Mouse (Mus musculus): ENCODE data around the gene Galp.
"Not testable (repeated sequence)": the region's sequence is repeated elsewhere in the genome, so short reads cannot be mapped to it uniquely, and the experiment has no call there.

Gene Galp

DNA sequence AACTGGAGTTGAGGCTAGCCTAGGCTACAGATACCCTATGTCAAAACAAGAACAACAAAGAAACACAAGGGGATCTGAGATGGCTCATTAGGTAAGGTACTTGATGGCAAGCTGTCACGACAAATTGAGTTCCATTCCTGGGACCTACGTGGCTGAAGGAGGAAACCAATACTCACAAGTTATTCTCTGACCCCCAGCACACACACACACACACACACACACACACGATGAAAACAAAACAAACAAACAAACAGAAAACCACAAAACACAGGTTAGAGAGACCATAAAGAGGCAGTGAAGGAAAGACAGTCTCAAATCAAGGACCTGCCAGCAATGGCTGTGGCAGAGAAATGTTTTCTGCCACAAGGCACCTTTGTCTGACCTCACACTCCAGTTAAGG, at the start of gene Galp:
Galp (plus strand) TSS at position 301 of the 400 bp plus-strand sequence.
- no peak for DNase-seq (ENCODE audit: low spot score)

DNA sequence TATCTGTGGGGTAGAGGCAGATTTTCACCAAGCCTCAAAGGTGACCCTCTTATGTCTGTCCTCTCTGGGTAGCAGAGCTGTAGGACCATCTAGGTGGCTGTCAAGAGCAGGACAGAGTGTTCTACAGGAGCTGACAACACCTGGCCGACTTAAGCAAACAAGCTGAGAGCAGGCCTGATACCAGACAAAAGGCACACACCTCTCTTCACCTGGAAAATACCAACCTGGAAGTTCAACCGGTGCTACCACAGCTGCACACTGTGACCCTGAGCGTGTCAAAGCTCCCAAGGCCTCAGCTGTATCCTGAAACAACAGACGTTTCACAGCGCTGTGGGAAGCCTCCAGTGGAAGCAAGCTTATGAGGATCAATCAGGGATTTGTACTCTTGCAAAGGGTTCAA, 49.2 kb upstream of the Galp start:
- no peak for DNase-seq (ENCODE audit: low spot score)

DNA sequence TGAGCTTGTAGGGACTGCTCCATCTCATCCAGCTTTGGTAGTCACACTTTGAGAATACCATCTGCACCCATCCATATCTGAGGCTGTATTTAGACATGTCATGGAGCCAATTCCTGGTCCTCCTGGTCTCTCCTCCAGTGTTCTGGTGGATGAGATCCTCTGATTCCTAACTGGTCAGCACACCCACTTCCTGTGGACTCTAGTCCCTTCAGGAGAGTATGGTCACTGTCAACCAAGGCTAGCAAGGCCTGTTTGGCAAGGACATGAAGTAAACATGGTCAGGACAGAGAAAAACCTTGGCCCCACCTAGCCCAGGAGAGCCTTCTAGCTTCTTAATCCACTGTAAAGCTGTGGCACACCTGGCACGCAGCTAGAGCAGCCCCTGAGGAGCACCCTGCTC, 45.6 kb upstream of the Galp start:
- no peak for DNase-seq (ENCODE audit: low spot score)

DNA sequence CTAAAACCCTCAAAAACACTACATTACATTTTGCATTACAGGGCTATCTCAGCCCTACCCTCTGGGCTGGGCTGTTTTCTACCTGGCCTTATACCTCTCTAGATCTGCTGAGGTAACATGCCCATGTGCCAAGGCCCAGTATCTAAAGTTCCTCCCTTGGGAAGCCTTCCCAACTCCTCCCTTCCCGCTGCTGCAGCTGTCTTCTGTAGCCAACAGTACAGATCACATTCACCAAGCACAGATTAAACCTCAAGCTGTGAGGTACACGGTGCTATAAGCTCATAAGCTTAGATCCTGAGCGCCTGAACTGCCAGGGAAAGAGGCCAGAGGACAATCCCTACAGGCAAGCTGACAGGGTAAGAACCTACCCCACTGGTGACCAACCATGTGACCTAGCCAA, 44.9 kb upstream of the Galp start:
- no peak for DNase-seq (ENCODE audit: low spot score)

DNA sequence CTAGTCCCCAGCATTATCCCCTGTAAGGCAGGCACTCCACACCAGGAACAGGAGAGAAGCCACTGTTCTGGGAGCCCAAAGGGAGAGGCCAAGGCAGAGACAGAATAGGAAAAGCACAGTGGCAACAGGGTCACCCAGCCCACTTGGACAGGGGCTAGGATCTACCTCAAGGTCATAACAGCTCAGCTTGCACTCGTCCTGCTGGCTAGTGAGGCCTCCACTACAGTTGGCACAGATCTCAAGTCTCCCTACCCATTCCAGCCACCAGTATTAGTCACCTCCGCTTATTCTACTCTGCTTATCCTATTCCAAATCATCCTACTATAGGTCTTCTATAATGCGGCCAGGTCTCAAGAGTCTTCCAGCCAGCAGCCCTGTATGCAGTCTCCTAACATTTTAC, 43.8 kb upstream of the Galp start:
- DNase-seq (ENCODE audit: low spot score): no peak

DNA sequence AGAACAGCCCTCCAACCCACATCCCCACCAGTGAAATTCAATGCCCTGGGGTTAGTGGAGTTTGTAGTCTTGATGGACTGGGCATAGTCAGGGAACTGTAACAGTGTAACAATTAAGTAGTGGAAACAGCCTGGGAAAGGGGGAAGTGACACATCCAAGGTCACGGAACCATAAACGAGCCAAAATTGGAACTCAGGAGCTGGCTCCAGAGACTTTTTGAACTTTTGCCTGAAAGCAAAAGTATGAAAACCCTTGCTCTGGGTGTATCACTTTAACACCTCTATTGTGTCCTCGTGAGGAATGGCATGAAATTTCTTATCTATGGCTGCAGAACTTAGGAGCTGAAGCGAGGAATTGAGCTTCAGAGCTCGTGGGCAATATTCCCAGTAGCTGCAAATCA, 42.7 kb upstream of the Galp start:
- DNase-seq (ENCODE audit: low spot score): peak; percentile 48

DNA sequence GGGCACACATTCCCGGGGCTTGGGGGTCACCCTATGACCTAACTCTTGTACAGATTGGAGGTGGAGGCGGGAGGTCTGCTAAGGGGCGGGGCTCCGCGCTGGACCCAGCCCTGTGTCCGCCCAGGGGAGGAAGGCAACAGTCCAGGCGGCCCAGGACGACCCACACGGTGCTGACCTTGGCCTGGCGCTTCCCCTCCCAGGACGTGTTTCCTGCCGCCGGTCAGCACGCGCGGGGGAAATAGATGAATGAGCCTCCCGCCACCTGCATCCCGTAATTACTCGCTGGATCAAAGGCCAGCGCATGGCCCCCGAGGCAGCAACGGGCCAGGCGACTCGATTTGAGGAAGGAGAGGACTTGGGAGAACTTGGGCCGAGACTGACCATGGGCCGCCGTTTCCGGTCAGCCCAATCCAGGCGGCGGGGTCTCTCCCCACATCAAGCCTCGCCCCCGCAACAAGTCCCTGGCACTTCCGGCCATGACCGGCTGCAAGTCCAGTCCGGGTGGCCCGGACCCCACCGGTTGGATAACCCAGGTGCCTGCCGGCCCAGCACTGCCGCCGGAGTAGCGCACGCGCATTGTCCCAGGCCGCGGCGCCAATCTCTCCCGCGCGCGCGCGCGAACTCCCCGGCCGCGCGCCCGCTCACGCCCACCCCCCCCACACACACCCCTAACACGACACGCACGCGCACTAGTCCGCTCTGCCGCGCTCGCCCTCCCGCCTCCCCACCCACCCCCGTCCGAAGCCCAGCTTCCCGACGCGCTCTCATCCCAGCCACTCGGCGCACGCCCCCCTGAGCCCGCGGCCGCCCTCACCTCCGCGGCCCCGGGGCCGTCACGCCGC, 41.6 kb upstream of the Galp start:
- DNase-seq (ENCODE audit: low spot score): peak; percentile 79

DNA sequence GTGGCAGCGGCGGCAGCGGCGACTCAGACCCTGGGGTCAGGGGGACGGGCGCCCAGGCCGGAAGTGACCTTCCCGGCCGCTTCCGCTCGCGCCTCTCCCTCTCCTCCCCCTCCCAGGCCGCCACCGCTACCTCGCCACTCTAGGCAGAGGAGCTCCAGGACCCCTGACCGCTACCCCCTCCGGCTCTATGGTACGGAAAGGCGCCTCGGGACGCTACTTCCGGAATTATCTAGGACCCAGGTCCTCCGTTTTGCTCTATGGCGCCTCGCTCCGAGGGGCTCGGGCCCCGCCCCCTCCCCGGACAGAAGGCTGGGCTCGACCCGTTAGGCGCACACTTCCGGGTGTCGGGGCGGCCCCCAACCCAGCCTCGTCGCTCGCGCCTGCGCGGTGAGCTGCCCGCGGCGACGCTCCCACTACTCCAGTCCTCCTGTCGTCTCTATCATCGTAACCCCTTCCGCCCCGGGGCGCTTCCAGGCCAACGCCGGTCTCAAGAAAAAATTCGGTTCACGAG, 40.9 kb upstream of the Galp start, which contains the start of gene Zfp787:
Zfp787 (minus strand) TSS at position 97 of the 511 bp plus-strand sequence.
- DNase-seq (ENCODE audit: low spot score): peak; percentile 91

DNA sequence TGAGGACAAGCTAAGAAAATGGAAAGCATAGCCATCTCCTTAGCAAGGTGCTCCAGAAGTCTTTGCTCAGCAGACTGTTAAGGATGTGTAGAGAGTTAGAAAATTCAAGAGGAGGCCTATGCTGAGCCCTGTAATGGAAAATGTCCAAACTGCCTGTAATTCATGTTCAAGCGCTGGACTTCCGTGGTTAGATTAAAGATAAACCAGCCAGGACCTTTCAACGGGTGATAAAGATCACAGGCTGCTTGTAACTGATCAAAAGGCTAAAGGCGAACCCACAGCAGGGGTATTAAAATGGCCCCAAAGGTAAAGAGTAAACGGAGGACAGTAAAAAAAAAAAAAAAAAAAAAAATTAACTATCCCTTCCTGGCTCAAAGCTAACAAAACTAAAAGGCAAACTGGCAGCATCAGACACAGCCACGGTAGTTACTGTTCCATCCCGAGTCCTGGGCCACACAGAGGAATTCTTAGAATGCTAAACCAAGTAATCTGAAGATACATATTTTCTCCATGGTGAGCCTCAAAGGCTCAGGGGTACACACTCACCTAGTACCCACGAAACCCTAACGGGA, 39.9 kb upstream of the Galp start:
- DNase-seq (ENCODE audit: low spot score): no peak

DNA sequence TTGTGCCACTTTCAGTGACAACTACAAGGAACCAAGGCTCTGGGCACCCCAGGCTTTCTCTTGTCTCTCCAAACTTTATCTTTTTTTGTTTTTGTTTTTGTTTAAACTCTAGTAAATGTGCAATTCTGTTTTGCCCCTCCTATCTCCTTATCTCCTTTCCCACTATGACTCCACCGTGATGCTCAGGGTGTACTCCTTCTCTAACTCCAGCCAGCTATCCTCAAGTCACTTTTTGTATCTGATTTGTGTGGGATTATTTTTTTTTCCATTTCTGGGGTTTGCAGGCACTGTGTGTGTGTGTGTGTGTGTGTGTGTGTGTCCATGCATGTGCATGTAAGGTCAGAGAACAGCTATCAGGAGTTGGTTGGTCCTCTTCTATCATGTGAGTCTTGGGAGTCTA, 39.4 kb upstream of the Galp start:
- DNase-seq (ENCODE audit: low spot score): no peak

DNA sequence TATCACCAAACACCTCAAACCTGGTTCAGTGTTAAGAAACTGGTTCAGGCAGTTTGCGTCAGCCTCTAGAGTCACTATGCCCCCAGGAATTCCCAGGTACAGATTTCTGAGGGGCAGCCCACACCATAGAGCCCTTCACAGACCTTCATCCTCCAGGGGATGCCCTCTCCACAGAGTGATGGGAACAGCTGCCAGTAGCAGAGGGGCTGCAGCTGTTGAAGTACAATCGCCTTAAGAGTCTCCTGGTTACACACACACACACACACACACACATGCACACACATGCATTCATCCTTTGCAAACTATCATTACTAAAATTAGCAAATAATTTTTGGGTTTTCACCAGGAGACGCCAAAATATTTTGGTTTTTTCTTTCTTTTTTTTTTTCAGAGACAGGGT, 37.3 kb upstream of the Galp start:
- DNase-seq (ENCODE audit: low spot score): no peak

DNA sequence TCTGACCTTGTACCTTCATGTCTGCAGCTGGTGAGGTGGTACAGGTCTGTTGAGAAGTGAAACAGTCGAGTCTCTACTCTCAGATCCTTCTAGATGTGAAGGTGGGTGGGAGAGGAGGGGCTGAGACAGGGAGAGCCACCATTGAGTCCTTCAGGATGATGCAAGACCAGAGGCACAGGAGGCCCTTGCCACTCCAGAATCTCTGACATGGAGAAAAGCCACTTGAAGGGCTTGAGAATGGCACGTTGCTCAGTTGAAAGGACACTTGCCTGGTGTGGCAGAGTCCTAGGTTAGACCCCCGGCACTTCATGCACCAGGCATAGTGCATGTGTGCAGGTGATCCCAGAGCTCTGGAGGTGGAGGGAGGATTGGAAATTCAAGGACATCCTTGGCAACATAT, 35.3 kb upstream of the Galp start:
- no peak for DNase-seq (ENCODE audit: low spot score)

DNA sequence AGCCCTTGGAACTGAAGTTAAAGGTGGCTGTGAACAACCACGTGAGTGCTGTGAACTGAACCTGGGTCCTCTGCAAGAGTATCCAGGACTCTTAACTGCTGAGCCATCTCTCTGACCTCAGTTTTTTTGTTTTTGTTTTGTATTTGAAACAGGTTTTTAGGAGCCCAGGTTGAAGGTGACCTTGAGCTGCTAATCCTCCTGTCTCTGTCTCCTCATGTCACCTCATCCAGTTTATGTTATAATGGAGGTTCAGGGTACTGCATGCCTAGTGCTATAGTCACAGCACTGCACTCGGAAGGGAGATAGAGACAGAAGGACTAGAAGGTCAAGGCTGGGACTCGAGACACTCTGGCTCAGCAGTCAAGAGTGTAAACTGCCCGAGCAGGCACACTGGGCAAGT, 34.7 kb upstream of the Galp start:
- DNase-seq (ENCODE audit: low spot score): no peak

DNA sequence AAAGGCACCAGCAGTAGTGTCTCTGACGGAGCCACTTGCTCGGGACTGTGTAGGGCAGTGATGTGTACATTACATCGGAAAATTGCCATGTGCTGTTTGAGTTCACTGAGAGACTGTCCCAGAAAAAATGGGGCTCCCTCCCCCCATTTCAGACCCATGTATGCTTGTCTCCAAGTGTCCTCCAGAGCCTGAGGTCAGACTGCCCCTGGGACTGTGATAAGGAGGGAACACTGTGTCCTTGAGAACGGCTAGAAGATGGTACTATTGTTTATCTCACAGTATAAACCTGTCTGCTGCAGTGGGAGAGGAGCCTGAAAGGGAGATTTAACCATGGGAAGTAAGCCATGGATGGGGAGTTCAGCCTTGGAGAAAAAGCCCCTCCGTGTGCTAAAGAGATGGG, 32.2 kb upstream of the Galp start:
- no peak for DNase-seq (ENCODE audit: low spot score)

DNA sequence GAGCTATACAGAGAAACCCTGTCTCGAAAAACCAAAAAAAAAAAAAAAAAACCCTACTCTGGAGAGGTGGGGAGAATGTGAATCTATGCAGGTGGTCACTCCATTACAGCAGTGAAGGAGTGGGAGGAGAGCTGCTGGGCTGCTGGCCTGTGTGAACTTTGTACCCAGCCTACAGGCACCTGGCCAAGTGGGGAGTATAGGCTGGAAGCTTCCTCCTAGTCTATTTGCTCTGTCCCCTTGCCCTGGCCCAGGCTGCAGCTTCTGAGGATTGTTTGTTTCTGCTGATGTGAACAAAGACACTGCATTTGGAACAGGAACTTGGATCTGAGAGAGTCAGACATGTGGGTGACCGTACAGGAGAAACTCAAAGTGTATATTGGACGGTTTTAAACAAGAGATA, 27.5 kb upstream of the Galp start:
- DNase-seq (ENCODE audit: low spot score): peak; percentile 67

DNA sequence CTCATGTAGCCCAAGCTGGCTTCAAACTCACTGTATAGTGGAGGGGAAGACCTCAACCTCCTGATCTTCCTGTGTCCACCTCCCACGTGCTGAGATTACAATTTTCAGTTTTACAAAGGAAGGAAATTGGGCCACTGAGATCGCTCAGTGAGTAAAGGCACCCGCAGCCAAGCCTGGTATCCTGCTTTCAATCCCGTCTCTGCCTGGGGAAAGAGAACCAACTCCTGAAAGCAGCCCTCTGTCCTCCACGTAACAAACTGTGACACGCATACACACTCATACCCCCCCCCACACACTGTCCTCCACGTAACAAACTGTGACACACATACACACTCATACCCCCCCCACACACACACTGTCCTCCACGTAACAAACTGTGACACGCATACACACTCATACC, 26.5 kb upstream of the Galp start:
- DNase-seq (ENCODE audit: low spot score): no peak

DNA sequence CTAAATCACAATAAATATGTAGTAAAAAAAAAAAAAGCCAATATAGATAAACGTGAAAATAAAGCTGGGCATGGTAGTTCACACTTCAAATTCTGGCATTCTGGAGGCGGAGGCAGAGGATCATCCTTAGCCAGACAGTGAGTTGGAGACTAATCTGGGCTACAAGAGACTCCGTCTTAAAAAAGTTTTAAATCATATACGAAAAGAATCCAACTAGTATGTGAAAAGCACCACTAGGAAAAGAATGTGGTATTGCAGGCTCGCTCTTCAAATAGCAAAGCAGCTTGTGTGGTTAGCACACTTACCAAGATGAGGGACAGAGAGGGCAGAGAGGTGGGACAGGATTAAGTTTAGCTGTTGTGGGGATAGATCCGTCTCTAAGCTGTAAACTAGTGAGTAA, 26.0 kb upstream of the Galp start:
- no peak for DNase-seq (ENCODE audit: low spot score)

DNA sequence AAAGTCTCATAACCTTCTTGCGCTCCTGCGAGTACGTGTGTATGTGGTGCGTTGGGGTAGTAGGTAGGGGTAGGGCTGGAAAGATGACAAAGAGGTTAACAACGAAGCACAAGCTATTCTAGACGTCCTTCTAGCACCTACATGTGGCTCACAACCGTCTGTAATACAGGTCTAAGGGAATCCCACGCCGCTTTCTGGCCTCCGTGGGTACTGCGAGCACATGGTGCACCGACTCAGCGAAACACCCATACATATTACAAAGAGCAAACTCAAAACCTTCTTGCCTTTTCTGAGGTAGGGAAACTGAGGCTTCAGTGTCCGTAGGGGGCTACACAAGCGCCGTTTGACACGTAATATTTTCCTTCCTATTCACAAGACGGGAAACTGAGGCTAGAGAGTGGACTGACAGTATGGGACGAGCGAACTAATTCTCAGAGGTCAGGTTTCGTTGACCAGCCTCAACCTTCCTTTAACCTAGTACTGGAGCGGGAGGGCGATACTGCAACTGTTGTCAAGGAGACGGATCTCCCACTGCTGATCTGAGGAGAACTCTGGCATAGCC, 25.4 kb upstream of the Galp start:
- peak; percentile 67 for DNase-seq (ENCODE audit: low spot score)

DNA sequence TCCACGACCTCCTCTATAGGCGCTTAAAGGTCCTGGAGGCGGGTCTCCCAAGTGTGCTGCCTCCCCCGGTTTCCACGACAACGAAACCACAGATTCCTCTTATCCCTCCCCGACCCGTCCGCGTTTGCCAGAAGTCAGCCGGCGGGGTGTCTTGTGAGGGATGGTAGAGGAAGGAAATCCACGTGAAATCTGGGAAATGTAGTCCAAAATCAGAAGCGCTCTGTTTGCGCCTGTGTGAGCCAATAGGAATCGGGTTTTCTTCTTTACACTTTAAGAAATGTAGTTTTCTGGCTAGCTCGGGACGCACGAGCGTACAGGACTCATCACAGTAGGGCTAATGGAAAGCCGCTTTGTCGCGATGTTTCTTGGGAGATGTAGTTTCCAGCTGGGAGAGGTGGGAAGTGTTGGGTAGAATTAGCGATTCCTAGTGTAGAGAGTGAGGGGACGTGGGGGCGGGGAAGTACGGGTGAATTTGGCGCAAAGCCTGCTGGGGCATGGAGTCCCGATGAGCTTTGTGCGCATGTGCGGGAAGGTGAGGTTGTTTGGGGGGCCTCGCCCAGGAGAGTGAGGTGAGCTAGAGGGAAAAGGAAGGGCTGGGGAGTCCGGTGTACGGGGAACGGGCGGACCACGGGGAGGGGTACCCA, 24.8 kb upstream of the Galp start, which contains the start of gene Zfp444:
Zfp444 (plus strand) TSS at position 221 of the 644 bp plus-strand sequence.
- DNase-seq (ENCODE audit: low spot score): peak; percentile 96

DNA sequence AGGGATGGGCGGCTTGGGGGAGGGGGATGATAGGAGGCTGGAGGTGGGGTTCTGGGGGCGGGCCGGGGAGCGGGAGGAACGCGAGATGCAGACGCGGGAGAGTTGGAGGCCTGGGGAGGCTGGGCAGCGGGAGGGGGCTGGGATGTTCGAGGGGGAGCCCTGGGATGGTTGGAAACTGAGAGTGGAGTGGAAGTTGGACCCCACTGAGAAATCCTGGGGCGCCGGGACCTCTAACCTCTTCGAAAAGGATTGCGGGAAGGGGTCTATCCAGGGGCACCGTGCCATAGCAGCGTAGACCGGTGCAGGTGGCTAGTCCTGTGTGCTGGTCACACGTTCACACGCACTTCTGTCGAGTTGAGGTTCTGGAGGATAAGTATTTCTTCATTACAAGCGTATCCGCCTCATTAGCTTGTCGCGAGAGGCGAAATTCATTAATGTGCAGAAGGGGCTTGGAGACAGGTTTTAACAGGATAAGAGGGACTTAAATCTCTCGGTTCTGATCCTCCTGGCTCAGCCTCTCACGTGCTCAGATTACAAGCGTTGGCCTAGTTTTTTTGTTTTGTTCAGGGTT, 24.1 kb upstream of the Galp start:
- peak; percentile 31 for DNase-seq (ENCODE audit: low spot score)

DNA sequence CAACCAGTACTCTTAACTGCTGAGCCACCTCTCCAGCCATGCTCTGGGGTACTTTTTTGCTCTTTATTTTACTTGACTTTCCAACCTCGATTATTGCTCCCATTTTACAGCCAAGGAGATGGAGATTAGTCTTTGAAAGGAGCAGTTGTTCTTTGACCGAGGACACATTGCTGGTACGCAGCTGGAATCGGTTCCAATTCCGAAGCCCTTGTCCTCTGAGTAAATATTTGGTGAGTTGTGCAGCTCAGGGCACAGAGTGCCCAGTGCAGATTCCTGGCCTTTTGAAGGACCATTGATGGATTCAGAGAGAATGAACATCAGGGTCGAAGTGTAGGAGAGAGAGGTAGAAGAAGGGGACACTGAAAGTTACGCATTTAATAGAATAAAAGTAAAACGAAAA, 23.0 kb upstream of the Galp start:
- no peak for DNase-seq (ENCODE audit: low spot score)

DNA sequence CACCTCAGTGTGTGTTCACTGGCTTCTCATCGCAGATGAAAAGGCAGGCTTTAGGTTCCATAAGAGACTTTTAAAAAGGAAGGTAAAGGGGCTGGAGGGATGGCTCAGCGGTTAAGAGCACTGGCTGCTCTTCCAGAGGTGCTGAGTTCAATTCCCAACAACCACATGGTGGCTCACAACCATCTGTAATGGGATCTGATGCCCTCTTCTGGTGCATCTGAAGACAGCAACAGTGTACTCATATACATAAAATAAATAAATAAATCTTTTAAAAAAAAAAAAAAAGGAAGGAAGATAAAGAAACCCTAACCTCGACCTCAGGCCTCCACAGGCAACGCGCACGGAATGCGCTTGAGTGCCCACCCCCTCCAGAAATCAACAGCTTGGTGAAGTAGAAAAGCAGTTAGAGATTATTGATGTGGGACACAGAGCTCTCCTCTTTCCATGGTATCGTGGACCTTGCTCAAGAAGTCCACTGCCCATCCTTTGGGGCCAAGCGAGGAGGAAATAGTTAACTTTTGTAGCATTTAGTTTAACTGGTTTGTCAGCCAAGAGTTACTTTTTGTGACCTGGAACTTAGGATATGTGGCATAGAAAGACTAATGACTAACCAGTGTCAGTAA, 22.4 kb upstream of the Galp start:
- not testable (repeated sequence) for DNase-seq (ENCODE audit: low spot score)
